Mouse (Mus musculus) adipose tissue, adult 10 weeks (tissue): Measurements from ENCODE around the gene Rabggta. TPM values are rescaled to one million over a fixed set of nuclear protein-coding genes. Genes with fewer than 3 reads are reported as not detected.

Experiments
- polyA plus RNA-seq: library from polyadenylated mRNA; stranded (reverse); fragments of 350-450 nt; fragmentation: Illumina TruSeq; extraction: RNeasy Lipid Tissue Mini Kit (QIAGEN cat#74804); gene quantifications from one replicate; pipeline ENCODE4 v1.2.3, GENCODE M21; 2014; ENCODE audit warnings: low read depth, low replicate concordance

Gene Rabggta
- 28.8 TPM for polyA plus RNA-seq

GRCm38 (mm10) chr14:55721700-55722437, at the start of gene Rabggta:
Rabggta (minus strand) TSS chr14:55722263.

DNA sequence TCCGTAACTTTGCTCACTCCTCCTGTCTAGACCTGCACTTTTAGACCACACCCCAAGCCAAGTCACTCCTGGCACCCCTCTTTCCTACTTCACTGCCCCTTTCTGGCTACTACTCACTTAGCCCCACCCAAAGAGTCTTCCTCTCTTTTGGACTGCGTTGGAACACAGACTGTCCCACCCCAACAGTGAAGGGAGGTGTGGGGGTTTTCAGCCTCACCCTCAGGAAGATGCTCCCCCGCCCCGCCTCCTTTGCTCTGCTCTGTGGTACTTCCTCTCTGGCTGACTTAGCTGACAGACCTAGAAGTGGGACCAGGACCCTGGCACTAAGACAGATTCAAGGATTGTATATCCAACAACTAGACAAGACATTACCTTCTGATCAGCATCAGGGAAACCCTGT, 43.6 kb upstream of the Rabggta start, which contains the start of gene Ltb4r1:
Ltb4r1 (plus strand) TSS at position 267 of the 400 bp plus-strand sequence.

DNA sequence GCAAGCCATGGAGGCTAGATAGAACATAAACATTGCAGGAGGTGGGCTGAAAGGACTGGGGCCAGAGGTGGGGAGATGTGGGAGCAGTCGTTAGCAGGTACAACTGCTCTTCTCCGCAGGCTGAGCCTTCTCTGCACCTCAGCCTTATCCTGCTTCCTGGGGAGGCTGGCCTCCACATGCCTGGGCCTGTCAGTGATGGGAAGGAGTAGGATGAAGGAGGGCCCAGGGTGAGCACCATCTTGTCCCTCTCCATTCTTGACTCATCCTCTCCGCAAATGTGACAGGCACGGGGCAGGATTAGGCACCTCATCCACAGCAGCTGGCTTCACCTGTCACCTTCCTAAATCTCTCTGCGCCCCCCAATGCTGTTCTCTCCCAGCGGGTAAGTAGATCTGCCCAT, 39.1 kb upstream of the Rabggta start, which contains the start of gene Ltb4r2:
Ltb4r2 (plus strand) TSS at position 266 of the 400 bp plus-strand sequence.

DNA sequence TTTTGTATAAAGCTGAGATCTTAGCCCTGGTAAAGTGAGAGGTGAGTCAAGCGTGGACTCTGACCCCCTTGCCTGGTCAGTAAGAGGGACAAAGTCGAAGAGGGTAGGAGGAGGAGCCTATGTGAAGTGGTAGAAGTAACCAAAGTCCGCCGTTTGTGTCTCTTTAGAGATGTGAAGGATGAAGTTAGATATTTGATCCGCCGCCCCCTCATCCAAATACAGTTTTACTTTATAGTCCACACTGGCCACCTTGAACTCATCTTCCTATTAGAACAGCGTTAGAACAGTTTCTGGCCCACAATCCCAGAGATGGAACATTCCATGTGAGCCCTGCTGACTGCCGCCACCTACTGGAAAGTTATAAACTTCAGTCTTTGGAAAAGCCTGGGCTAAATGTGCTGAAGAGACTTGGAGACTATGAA, 36.3 kb upstream of the Rabggta start, which contains the start of gene Cideb:
Cideb (minus strand) TSS at position 96 of the 422 bp plus-strand sequence.

GRCm38 (mm10) chr14:55745180-55745860, 23.3 kb upstream of the Rabggta start, which contains the start of the genes Dhrs1 and Nop9:
Dhrs1 (minus strand) TSS chr14:55745690.
Nop9 (plus strand) TSS chr14:55745693.

GRCm38 (mm10) chr14:55713729-55714122, 8.3 kb downstream of the Rabggta start, which contains the start of gene Tgm1:
Tgm1 (minus strand) TSS chr14:55713926.

DNA sequence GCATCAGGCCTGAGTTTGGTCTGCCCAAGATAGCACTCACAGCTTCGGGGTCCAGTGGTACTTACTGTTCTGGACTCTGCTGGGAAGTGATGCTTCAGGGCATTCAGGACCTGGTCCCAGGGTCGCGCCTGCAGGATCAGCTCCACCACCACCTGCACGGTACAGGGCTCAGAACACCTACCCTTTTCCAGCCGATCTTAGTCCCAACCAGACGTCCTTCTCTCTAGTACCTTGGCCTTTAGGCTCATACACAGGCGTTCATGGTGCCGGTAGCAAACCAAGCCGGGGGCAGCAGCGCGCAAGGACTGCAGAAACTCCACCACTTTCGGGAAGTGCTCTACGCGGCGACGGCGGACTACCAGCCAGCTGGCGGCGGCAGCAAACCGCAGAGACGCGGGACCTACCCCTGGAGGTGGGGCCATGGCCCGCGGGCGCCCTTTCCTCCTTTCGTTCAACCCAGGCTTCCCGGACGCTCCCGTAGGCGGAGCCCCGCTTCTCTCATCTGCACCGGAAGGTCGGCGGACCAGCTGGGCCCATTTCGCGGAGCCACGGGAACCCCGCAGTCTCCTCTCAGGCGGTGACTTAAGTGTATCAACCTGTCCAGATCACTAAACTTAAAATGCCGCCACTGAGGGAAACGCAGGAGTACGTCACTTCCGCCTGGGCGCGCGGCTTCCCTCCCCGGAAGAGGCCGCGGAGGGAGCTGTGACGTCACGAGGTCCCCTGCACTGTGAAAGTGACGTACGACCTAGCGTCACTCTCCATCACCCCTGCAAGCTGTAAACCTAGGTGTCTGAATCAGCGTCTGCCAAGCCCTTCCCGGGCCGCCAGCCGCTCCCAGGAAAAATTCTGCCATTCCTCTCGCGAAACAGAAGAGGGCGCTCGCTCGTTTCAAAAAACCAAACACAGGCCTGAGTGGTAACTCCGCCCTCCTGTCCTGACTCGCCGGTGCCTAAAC, 40.6 kb downstream of the Rabggta start, which contains the start of gene Tinf2:
Tinf2 (minus strand) TSS at position 661 of the 958 bp plus-strand sequence.

GRCm38 (mm10) chr14:55671833-55672740, 50.0 kb downstream of the Rabggta start, which contains the start of the genes Gmpr2 and Nedd8:
Gmpr2 (plus strand) TSS chr14:55671941.
Nedd8 (minus strand) TSS chr14:55672124.

Other genes starting within 250 kb of the Rabggta start
- 82.3 TPM for gene Dhrs4, start 243.5 kb downstream of the Rabggta start, polyA plus RNA-seq
- gene Carmil3, start 231.6 kb downstream of the Rabggta start, polyA plus RNA-seq = 0.93 TPM
- not detected for gene Cpne6, start 211.8 kb downstream of the Rabggta start, polyA plus RNA-seq
- not detected for gene Nrl, start 197.3 kb downstream of the Rabggta start, polyA plus RNA-seq
- 33.9 TPM for gene Pck2, start 182.0 kb downstream of the Rabggta start, polyA plus RNA-seq
- 139 TPM for gene Dcaf11, start 162.3 kb downstream of the Rabggta start, polyA plus RNA-seq
- gene A730061H03Rik, start 161.9 kb downstream of the Rabggta start, polyA plus RNA-seq = 1.9 TPM
- 0.46 TPM for gene Fitm1, start 146.6 kb downstream of the Rabggta start, polyA plus RNA-seq
- 110 TPM for gene Psme1, start 144.1 kb downstream of the Rabggta start, polyA plus RNA-seq
- 40.1 TPM for gene Emc9, start 137.0 kb downstream of the Rabggta start, polyA plus RNA-seq
- 153 TPM for gene Psme2, start 131.2 kb downstream of the Rabggta start, polyA plus RNA-seq
- 20.2 TPM for gene Rnf31, start 130.6 kb downstream of the Rabggta start, polyA plus RNA-seq
- gene Irf9, start 118.7 kb downstream of the Rabggta start, polyA plus RNA-seq = 46.8 TPM
- 25.8 TPM for gene Rec8, start 104.2 kb downstream of the Rabggta start, polyA plus RNA-seq
- 45.8 TPM for gene Ipo4, start 86.3 kb downstream of the Rabggta start, polyA plus RNA-seq
- 0.86 TPM for gene Gm49378, start 84.4 kb downstream of the Rabggta start, polyA plus RNA-seq
- 96.9 TPM for gene Tm9sf1, start 78.5 kb downstream of the Rabggta start, polyA plus RNA-seq
- 5.4 TPM for gene Tssk4, start 72.1 kb downstream of the Rabggta start, polyA plus RNA-seq
- 46.3 TPM for gene Mdp1, start 61.8 kb downstream of the Rabggta start, polyA plus RNA-seq
- gene Gmpr2, start 50.3 kb downstream of the Rabggta start, polyA plus RNA-seq = 25.4 TPM
- 186 TPM for gene Nedd8, start 50.1 kb downstream of the Rabggta start, polyA plus RNA-seq
- gene Tinf2, start 40.4 kb downstream of the Rabggta start, polyA plus RNA-seq = 14.4 TPM
- gene Tgm1, start 8.3 kb downstream of the Rabggta start, polyA plus RNA-seq = 2.5 TPM
- 77.8 TPM for gene Dhrs1, start 23.4 kb upstream of the Rabggta start, polyA plus RNA-seq
- gene Nop9, start 23.4 kb upstream of the Rabggta start, polyA plus RNA-seq = 15.5 TPM
- gene Cideb, start 36.2 kb upstream of the Rabggta start, polyA plus RNA-seq = 5.3 TPM
- 0.77 TPM for gene Ltb4r2, start 39.2 kb upstream of the Rabggta start, polyA plus RNA-seq
- gene Ltb4r1, start 43.7 kb upstream of the Rabggta start, polyA plus RNA-seq = 2.9 TPM
- 9.6 TPM for gene Adcy4, start 61.8 kb upstream of the Rabggta start, polyA plus RNA-seq
- gene Ripk3, start 66.6 kb upstream of the Rabggta start, polyA plus RNA-seq = 3.7 TPM
- 8.8 TPM for gene Nfatc4, start 100.9 kb upstream of the Rabggta start, polyA plus RNA-seq
- gene Nynrin, start 131.7 kb upstream of the Rabggta start, polyA plus RNA-seq = 4.7 TPM
- 0.21 TPM for gene Cbln3, start 162.1 kb upstream of the Rabggta start, polyA plus RNA-seq
- gene Khnyn, start 162.7 kb upstream of the Rabggta start, polyA plus RNA-seq = 19.3 TPM
- gene Sdr39u1, start 178.0 kb upstream of the Rabggta start, polyA plus RNA-seq = 52.9 TPM
- gene Cma1, start 222.4 kb upstream of the Rabggta start, polyA plus RNA-seq = 7.3 TPM
- gene Cma2, start 228.7 kb upstream of the Rabggta start, polyA plus RNA-seq = not detected